Mouse (Mus musculus): ENCODE results near the gene Wtap.

DNA sequence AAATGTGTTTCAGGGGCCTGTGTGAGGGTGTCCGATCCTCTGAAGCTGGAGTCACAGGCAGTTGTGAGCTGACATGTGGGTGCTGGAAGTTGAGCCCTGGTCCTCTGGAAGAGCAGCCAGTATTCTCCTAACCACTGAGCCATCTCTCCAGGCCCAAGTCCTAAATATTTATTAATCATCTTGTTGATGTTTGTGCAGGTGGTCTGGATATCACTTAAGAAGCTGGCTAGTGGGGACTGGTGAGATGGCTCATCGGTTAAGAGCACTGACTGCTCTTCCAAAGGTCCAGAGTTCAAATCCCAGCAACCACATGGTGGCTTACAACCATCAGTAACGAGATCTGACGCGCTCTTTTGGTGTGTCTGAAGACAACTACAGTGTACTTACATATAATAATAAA is 44.3 kb downstream of the Wtap start:
- TF ChIP-seq CTCF (IDR thresholded peaks at IDR 0.05; ENCODE audit: low read depth, low read length): no peak
- TF ChIP-seq POLR2AphosphoS5 (IDR thresholded peaks at IDR 0.05; ENCODE audit: insufficient replicate concordance, low read depth, low read length): no peak
- TF ChIP-seq TAL1 (conservative IDR thresholded peaks at IDR 0.05; ENCODE audit: low read depth, low read length): no peak
- no peak for TF ChIP-seq GATA2 (IDR thresholded peaks at IDR 0.05; ENCODE audit: borderline replicate concordance, low read depth, low read length)
- TF ChIP-seq GATA1 (IDR thresholded peaks at IDR 0.05; ENCODE audit: borderline replicate concordance, low read length): no peak
